Mouse (Mus musculus) kidney, embryonic 14.5 days (tissue): Measurements from ENCODE around the gene Rsrc1. TPM values are rescaled to one million over a fixed set of nuclear protein-coding genes. Genes with fewer than 3 reads are reported as not detected.
"Not testable (repeated sequence)": the region's sequence is repeated elsewhere in the genome, so short reads cannot be mapped to it uniquely, and the experiment has no call there.

ENCODE experiments used
- ATAC-seq: fragments of 200-750 bp; cut with Nextera tagmentation; 2 replicates; pipeline ENCODE4 v1.8.0; 2017; ENCODE audit warnings: moderate number of reproducible peaks, mild to moderate bottlenecking, moderate TSS enrichment, moderate library complexity; ENCODE audit not compliant: low FRiP score, low TSS enrichment
- H3K27ac ChIP-seq: fragments of 300-500 bp; sonication (generic); 2 replicates; pipeline ENCODE4 v1.5.1; 2014; ENCODE audit warnings: low read depth, mild to moderate bottlenecking, low read length, moderate library complexity, mixed read lengths
- H3K27me3 ChIP-seq: fragments of 300-500 bp; sonication (generic); 2 replicates; pipeline ENCODE4 v1.6.1; 2014; ENCODE audit warnings: mild to moderate bottlenecking, low read length; ENCODE audit not compliant: control insufficient read depth, insufficient read depth
- H3K36me3 ChIP-seq: fragments of 300-500 bp; sonication (generic); 2 replicates; pipeline ENCODE4 v1.6.1; 2014; ENCODE audit warnings: low read length, mixed read lengths; ENCODE audit not compliant: control insufficient read depth, insufficient read depth
- H3K4me1 ChIP-seq: fragments of 300-500 bp; sonication (generic); 2 replicates; pipeline ENCODE4 v1.6.1; 2014; ENCODE audit warnings: low read length, mixed read lengths; ENCODE audit not compliant: control insufficient read depth, insufficient read depth
- H3K4me2 ChIP-seq: fragments of 300-500 bp; sonication (generic); replicated peaks from 2 replicates; pipeline ENCODE4 v1.6.1; 2014; ENCODE audit warnings: low read depth, mild to moderate bottlenecking, low read length
- H3K4me3 ChIP-seq: fragments of 300-500 bp; sonication (generic); 2 replicates; pipeline ENCODE4 v1.5.1; 2014; ENCODE audit warnings: mild to moderate bottlenecking, low read length
- H3K9ac ChIP-seq: fragments of 300-500 bp; sonication (generic); 2 replicates; pipeline ENCODE4 v1.6.1; 2014; ENCODE audit warnings: low read depth, mild to moderate bottlenecking, low read length, moderate library complexity
- H3K9me3 ChIP-seq: fragments of 300-500 bp; sonication (generic); 2 replicates; pipeline ENCODE4 v1.6.1; 2016; ENCODE audit warnings: low read length; ENCODE audit not compliant: control insufficient read depth
- WGBS: fragments of 180-500 bp; shearing (Covaris S2); extraction: QIAGEN DNeasy Blood & Tissue Kit; methylation state at CpG from one replicate; pipeline ENCODE4 v1.1.7; 2014; 5-methylcytosine and 5-hydroxymethylcytosine counted together
- polyA plus RNA-seq: library from polyadenylated mRNA; unstranded; fragments of >200 nt; fragmentation: Nextera tagmentation; extraction: Ambion mirVana; gene quantifications from 2 replicates; pipeline ENCODE4 v1.2.1, GENCODE M21; 2014

Gene Rsrc1
- polyA plus RNA-seq, 1 experiment from 2014 or later, result 38.5 TPM

DNA sequence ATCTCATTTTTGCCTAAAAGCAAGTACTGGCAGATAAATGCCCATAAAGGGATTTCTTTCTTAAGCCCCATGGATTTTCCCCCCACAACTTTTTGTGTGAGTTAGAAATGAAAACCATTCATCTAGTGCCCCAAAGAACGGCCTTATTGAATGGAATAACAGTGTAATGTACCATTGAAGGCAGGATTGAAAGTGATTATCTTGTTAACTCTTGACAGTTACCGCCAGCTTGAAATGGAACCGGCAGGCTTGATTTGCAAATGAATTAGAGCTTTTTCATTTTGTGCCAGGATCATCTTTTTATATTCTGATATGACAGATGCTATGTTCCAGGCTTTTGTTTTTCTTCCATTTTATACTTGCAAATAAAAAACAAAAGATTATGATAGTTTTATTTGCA lies 166.1 kb downstream of the Rsrc1 start:
- H3K4me2 ChIP-seq, result no peak overlapping the region
- ATAC-seq, result no peak
- no peaks in the 10 kb centered on the region for H3K9me3 ChIP-seq
- WGBS, result 92% methylated on average over 3 of the region's 3 CpGs
- no peaks in the 10 kb centered on the region for H3K4me1 ChIP-seq
- H3K9ac ChIP-seq, result no peak overlapping the region
- no peaks in the 10 kb centered on the region for H3K27me3 ChIP-seq
- H3K4me3 ChIP-seq, result no peak overlapping the region
- no peaks in the 10 kb centered on the region for H3K36me3 ChIP-seq
- H3K27ac ChIP-seq, result no peak overlapping the region

- H3K9me3 ChIP-seq, result no peaks in the 10 kb centered on the region
- no peaks in the 10 kb centered on the region for H3K4me1 ChIP-seq
- H3K9ac ChIP-seq, result no peak overlapping the region
- H3K27ac ChIP-seq, result no peak overlapping the region
- no peak overlapping the region for H3K4me3 ChIP-seq
- no peak overlapping the region for H3K4me2 ChIP-seq
- WGBS, result 43% methylated on average over 3 of the region's 3 CpGs
- H3K27me3 ChIP-seq, result no peaks in the 10 kb centered on the region
- no peak for ATAC-seq
- no peaks in the 10 kb centered on the region for H3K36me3 ChIP-seq
Measured at GRCm38 (mm10) chr3:67197179-67197578, 216.0 kb downstream of the Rsrc1 start.

DNA sequence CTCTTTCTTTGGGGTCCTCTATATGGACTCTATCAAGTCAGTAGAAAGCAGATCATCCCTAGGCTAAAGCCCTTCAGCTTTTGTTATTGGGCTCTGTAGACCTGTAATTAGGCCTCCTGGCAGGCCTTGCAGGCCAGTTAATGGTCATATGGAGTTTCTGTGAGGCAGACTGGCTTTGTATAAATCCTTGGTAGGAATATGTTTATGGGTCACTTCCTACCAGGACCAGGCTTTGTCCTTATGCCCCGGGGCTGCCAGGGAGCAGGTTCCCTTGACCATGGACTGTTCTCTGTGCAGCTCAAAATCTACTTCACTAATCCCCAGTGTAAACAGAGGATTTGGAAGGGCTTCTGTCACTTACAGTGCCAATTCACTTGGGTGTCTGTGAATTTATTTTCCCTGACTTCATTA lies 231.9 kb downstream of the Rsrc1 start:
- Histone ChIP-seq H3K4me3 (no peak overlapping the region), H3K9me3 (no peaks in the 10 kb centered on the region), H3K9ac (no peak overlapping the region), H3K36me3 (no peaks in the 10 kb centered on the region), H3K4me2 (no peak overlapping the region), H3K27me3 (no peaks in the 10 kb centered on the region), H3K4me1 (no peaks in the 10 kb centered on the region), H3K27ac (no peak overlapping the region)
- 88% methylated on average over 1 of the region's 1 CpGs for WGBS
- no peak for ATAC-seq

DNA sequence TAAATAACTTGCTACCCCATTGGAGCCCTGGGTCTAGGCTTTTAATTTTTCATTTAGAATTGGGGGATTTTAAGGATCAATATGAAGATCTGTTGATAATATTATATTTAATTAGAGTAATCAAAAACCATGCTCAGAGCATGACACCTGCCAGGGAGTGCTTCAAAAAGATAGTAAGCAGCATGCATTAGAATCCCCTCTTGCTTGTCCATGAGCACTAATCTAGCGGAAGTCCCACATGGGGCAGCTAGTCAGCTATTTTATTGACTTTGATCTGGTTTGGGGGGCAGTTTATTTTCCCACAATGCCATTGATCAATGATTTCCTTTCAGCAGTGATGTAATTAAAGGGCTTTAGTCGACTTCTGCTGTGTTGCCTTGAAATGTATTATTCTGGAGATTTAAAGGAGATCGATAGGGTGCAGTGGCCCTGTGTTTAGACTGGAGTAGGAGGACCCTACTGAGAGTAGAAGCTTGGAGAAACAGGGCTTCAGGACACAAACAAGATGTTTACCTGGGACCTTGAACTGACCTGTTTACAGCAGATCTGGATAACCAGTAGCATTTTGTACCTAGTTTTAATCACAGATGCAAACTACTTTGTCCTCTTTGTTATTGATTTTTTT lies 251.5 kb downstream of the Rsrc1 start:
- ATAC-seq, result no peak
- no peak overlapping the region for H3K27ac ChIP-seq
- no peaks in the 10 kb centered on the region for H3K27me3 ChIP-seq
- no peaks in the 10 kb centered on the region for H3K4me1 ChIP-seq
- no peak overlapping the region for H3K9ac ChIP-seq
- H3K9me3 ChIP-seq, result no peaks in the 10 kb centered on the region
- 74% methylated on average over 3 of the region's 3 CpGs for WGBS
- no peak overlapping the region for H3K4me2 ChIP-seq
- no peak overlapping the region for H3K4me3 ChIP-seq
- H3K36me3 ChIP-seq, result no peaks in the 10 kb centered on the region

DNA sequence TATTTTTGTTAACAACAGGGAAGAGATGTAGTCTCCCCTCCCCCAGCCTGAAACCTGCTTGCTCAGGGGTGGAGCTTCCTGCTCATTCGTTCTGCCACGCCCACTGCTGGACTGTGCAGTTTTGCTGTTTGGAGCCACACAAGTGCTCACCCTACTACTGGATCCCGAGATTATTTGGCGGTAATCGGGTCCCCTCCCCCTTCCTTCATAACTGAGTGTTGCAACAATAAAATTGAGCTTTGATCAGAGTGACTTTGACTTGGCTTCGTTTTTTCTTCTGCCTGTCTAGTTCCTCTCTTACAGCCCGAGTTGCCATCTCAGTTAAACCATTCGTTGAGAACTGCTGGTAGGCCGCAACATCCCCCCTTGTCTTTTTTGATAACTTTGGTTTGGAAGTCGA lies 261.3 kb downstream of the Rsrc1 start:
- not testable (repeated sequence) for H3K4me3 ChIP-seq, H3K4me2 ChIP-seq, H3K27me3 ChIP-seq, ATAC-seq, H3K36me3 ChIP-seq, H3K4me1 ChIP-seq, H3K9me3 ChIP-seq, H3K27ac ChIP-seq, H3K9ac ChIP-seq
- 92% methylated on average over 10 of the region's 10 CpGs for WGBS

GRCm38 (mm10) chr3:67267448-67267847 lies 286.3 kb downstream of the Rsrc1 start:
- Histone ChIP-seq H3K4me2 (no peak overlapping the region), H3K4me1 (no peaks in the 10 kb centered on the region), H3K4me3 (no peak overlapping the region), H3K27me3 (no peaks in the 10 kb centered on the region), H3K9me3 (no peaks in the 10 kb centered on the region), H3K27ac (no peak overlapping the region), H3K9ac (no peak overlapping the region), H3K36me3 (no peaks in the 10 kb centered on the region)
- 70% methylated on average over 3 of the region's 3 CpGs for WGBS
- no peak for ATAC-seq

- Histone ChIP-seq H3K27me3 (no peaks in the 10 kb centered on the region), H3K36me3 (no peaks in the 10 kb centered on the region), H3K9ac (no peak overlapping the region), H3K4me3 (no peak overlapping the region), H3K9me3 (no peaks in the 10 kb centered on the region), H3K4me2 (no peak overlapping the region), H3K4me1 (no peaks in the 10 kb centered on the region), H3K27ac (no peak overlapping the region)
- 85% methylated on average over 4 of the region's 4 CpGs for WGBS
- no peak for ATAC-seq
Measured at GRCm38 (mm10) chr3:67279781-67280180, 298.6 kb downstream of the Rsrc1 start.

GRCm38 (mm10) chr3:67280247-67280646 lies 299.1 kb downstream of the Rsrc1 start:
- Histone ChIP-seq H3K4me2 (no peak overlapping the region), H3K4me3 (no peak overlapping the region), H3K4me1 (no peaks in the 10 kb centered on the region), H3K9me3 (no peaks in the 10 kb centered on the region), H3K27me3 (no peaks in the 10 kb centered on the region), H3K9ac (no peak overlapping the region), H3K27ac (no peak overlapping the region), H3K36me3 (no peaks in the 10 kb centered on the region)
- WGBS, result 82% methylated on average over 3 of the region's 3 CpGs
- ATAC-seq, result no peak

GRCm38 (mm10) chr3:67284039-67284438 lies 302.8 kb downstream of the Rsrc1 start:
- Histone ChIP-seq H3K27ac (no peak overlapping the region), H3K4me2 (no peak overlapping the region), H3K4me3 (no peak overlapping the region), H3K4me1 (no peaks in the 10 kb centered on the region), H3K36me3 (no peaks in the 10 kb centered on the region), H3K27me3 (no peaks in the 10 kb centered on the region), H3K9me3 (no peaks in the 10 kb centered on the region), H3K9ac (no peak overlapping the region)
- no peak for ATAC-seq
- 80% methylated on average over 1 of the region's 1 CpGs for WGBS
